Mouse (Mus musculus) frontal cortex, postnatal 14 days (tissue): ENCODE data around the gene Ccnd2.

ENCODE experiments used
- DNase-seq, 2 experiments: peaks; one replicate each; pipeline ENCODE4 v3.0.0; 2022; ENCODE audit warnings: low spot score in 2 of 2

Ccnd2 gene

DNA sequence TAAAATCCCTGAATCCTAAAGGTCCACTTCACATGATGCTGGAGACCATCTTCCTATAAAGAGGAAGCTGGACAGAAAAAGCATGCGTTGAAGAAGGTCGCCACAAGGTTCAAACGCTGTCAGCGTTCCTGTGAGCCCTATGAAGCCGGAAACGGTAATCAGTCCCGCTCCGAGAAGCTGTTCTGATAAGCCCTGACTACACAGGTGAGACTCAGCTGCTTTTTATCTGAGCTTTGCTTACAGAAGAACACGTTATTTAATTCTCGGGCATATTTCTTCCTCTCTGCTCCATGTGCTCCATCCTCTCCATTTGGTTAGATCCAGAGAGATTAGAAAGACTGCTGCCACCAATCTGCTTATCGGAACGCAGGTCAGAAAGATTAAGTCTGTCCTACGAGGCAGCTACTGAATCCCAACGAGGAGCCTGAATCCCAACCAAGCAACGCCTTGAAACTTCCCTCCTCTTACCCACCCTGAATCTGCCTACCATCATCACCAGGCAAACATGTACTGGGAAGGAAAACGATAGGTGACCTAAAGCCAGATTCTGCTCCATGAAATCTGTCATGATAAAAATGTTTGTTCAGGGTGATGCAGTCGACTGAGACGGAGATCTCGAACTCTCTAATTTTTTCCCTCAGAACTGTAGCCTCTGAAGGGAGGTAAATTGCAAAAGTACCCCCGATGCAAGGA lies 43.5 kb downstream of the Ccnd2 start:
- DNase-seq = no peak

DNA sequence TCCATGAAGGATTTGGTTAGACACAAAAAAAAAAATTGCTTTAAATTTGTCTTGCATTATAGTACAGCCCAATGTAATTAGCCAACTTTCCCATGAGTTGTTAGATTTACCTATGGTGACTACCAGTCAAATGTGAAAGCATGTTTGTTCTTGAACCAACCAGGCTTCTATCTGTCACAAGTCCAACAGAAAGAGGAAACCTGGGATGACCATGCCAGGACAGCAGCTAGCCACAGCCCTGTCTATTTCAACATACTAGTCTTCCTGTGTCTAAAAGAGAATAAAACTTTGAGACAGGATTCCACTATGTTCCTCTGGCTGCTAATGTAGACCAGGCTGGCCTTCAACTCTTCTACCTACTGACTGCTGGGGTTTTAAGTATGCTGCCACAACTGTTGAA lies 44.6 kb downstream of the Ccnd2 start:
- no peak for DNase-seq

DNA sequence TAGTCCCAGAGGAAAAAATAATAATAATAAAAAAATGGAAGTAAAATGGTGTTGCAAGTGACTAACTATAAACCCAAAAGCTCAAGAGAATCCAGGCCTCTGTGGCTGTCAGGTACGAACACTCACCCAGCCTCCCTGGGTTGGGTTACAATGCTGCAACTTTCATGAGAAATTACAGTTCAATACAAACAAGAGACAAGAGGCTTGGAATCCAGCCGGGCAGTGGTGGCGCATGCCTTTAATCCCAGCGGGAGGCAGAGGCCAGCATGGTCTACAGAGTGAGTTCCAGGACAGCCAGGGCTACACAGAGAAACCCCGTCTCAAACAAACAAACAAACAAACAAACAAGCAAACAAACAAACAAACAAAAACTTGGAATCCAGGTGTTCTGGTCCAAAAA lies 45.3 kb downstream of the Ccnd2 start:
- DNase-seq = no peak

DNA sequence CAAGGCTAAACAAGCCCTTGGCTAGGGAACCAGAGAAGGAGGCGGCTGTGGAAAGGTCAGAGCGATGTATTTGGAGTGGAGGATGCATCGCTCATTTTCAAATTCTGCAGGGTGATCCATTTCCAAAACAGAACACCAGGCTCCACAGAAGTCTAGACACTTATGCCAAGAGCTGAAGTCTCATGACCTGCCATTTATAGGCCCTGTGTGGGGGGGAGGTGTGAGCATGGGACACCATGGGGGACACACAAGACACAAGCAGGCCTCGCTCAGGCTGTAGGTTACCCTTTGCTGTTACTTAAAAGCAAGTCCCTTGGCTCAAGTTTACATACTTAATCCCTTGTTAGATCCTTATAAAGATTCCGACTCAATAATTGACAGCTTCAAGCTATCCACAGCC lies 45.8 kb downstream of the Ccnd2 start:
- no peak for DNase-seq

DNA sequence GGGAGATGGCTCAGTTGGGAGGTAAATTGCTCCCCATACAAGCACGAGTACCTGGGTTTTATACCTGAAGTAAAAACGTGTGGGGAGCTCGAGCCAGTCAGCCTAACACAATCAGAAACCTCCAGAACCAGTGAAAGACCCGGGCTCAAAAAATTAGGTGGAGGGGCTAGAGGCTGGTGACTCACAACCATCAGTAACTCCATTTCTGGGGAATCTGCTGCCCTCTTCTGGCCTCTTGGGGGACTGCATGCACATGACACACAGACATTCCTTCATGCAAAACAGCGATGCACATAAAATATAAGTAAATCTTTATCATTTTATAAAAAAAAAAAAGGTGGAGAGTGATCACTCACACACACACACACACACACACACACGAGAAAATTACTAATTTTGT lies 46.9 kb downstream of the Ccnd2 start:
- DNase-seq = peak in 1 of 2 experiments; percentile 41

DNA sequence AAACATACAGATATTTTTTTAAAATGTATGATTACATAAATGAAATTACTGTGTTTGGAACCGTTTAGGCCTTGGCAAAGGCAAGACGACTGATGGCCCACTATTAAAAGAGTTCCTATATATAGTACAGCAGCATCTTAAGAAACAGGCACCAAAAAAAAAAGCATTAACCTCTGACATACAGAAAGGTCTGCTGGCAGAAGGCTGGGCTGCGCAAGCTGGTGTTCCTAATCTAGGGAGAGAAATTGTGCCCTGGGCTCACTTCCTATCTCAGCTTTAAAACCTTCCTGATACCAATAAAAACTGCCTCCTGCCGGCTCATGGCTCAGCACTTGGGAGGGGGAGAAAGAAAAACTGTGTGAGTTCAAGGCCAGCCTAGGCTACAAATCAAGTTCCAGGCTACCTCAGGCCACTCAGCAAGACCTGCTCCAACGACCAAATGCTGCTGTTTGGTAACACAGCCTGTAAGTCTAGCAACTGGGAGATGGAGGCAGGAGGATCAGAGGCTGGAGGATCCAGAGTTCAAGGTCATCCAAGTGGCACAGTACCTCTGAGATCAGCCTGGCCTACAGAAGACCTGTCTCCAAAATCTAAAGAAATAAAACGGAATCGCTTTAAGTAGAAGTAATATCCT lies 47.5 kb downstream of the Ccnd2 start:
- no peak for DNase-seq

DNA sequence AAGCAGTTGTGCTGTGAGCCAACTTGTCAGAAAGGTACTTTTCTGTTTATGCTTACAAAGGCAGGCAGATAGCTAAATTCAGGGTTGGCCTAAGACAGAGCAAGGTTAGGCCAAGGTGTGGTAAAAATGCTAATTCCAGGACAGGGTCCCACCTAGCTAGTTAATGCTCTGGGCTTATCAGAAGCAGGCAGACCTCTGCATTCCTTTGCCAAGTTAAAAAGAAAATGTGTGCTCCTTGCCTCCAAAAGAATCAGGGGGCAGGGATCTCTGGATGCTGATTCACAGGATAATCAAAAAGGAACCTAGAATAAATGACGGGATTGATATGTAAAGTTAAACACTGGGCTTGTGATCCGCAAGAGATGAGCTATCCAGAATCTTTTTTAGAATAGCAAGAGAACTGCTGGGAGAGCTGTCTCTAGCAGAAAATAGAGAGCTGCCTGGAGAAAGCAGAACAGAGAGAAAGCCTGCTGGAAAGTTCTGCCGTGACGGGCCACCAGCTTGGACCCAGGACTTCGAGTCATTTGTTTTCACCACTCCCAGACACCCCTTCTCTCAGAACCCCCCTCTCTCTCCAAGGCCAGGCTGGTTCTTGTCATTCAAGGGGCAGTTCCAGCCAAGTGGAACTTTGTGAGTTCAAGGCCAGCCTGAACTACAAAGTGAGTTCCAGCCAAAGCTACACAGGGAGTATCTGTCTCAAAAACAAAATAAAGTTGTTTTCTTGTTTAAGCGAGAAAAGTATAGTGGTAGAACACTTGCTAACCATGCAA lies 48.3 kb downstream of the Ccnd2 start:
- no peak for DNase-seq

DNA sequence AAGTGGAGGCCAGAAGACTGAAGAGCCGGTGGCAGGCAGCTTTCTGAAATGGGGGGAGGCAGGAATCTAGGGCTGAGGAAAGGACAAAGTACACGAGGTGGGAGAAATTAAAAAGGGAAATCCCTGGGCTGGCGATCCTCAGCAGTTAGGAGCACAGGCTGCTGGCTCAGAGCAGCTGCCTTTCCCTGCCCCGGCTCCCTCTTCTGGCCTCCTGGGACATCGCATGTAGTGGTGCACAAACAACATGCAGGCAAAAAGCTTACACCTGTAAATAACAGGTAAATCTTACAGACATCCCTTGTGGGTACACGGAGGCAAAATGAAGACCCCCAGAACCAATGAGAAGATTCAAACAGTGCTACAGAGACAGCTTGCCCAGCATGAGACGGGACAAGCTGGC lies 57.4 kb downstream of the Ccnd2 start:
- no peak for DNase-seq

DNA sequence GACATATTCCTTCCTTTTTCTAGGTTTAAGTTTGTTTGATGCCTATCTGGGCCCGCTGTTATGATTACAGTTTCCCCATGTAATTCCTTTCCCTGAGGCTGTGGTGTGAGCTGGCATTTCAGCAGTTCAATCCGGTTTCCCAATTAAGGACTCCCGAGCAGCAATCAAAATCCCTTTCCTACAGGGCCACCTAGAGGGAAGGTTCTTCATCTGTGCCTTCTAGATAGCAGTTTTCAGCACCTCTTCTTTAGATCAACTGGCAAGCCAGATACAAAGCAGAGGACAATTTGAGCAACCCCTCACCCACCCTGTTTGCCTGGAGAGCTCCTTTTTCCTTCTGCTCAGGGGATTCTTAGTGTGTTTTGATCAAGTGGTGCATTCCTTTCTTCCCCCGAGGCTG lies 65.3 kb downstream of the Ccnd2 start:
- peak in 1 of 2 experiments; percentile 34 for DNase-seq

DNA sequence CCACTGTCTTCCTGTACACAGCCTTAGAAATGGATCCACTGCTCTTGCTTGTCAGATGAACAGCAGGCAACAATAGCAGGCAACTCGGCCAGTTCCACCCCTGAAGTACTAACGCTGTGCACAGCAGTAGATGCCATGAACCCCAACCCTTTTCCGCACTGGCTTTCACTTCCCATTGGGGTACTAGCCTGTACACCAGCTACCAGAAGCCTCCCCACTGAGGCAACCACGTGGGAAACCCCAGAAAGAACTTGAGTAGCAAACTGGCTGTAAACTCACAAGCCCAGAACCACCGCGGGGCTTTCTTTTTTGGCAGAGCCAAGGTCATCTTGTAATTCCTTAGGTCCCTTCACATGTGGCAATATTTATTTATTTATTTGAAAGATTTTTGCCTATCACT lies 70.2 kb downstream of the Ccnd2 start:
- DNase-seq = no peak

DNA sequence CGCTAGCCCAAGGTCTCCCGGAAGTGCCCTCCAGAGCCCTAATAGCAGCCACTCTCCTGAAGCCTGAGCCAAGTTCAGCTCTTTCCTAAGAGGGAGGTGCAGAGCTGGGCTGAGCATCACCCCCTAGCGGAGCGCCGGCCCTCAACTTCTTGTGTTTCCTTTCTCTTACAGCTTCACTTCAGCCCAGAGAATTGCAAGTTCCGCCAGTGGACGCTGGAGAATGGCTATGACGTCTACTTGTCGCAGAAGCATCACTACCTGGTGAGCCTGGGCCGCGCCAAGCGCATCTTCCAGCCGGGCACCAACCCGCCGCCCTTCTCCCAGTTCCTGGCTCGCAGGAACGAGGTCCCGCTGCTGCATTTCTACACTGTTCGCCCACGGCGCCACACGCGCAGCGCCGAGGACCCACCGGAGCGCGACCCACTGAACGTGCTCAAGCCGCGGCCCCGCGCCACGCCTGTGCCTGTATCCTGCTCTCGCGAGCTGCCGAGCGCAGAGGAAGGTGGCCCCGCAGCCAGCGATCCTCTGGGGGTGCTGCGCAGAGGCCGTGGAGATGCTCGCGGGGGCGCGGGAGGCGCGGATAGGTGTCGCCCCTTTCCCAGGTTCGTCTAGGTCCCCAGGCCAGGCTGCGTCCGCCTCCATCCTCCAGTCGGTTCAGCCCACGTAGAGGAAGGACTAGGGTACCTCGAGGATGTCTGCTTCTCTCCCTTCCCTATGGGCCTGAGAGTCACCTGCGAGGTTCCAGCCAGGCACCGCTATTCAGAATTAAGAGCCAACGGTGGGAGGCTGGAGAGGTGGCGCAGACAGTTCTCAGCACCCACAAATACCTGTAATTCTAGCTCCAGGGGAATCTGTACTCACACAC lies 71.9 kb downstream of the Ccnd2 start:
- DNase-seq = peak; percentile 70 to 72
